ENCODE assay signal across 11 mouse cellular contexts in genomic region chr4:134272731-134273416, GRCm38 (mm10). TPM values are rescaled to one million over a fixed set of nuclear protein-coding genes. Genes with fewer than 3 reads are reported as not detected.
DNase-seq lines count a peak whose midpoint lies in the region; ATAC-seq and TF ChIP-seq lines count a peak whose summit lies in the region.
"Had no signal": no experiment of that assay in that cellular context is flagged by ENCODE, and none has a peak within 500 bp of the region (broad histone marks: within the 10 kb centered on the region; RNA-seq: fewer than 3 reads in every experiment).

No protein-coding gene starts in this region.

- no peak overlapping the region for H3K9ac ChIP-seq in heart, adult 2 months (ENCODE audit: low read depth, low read length)
- peak overlapping the region; percentile 22; the same call in 1 of the 2 replicates for H3K9ac ChIP-seq in neural tube, embryonic 11.5 days (ENCODE audit: low read length)
- 0 out of 2 replicates have a peak overlapping the region, but pooled peaks have one; percentile 54 for H3K9ac ChIP-seq in stomach, embryonic 16.5 days (ENCODE audit: low read length)
- H3K9ac ChIP-seq: midbrain, embryonic 13.5 days had no signal

- ATAC-seq in neural tube, embryonic 11.5 days (ENCODE audit: insufficient read depth, low FRiP score, low TSS enrichment) = no peak
- no peak for ATAC-seq in stomach, embryonic 16.5 days (ENCODE audit: insufficient read depth, low FRiP score)
- ATAC-seq: midbrain, embryonic 13.5 days had no signal

- WGBS in heart, adult 2 months = 21% methylated on average over 12 of the region's 13 CpGs
- 30% methylated on average over 12 of the region's 13 CpGs for WGBS in neural tube, embryonic 11.5 days
- 27% methylated on average over 13 of the region's 13 CpGs for WGBS in limb, embryonic 10.5 days
- WGBS in stomach, embryonic 16.5 days = 17% methylated on average over 12 of the region's 13 CpGs

- no peaks in the 10 kb centered on the region for H3K27me3 ChIP-seq in heart, adult 2 months (ENCODE audit: control insufficient read depth, insufficient read depth, low read length)
- H3K27me3 ChIP-seq in neural tube, embryonic 11.5 days (ENCODE audit: control insufficient read depth, insufficient read depth, low read length) = no peaks in the 10 kb centered on the region
- H3K27me3 ChIP-seq in limb, embryonic 10.5 days (ENCODE audit: low read depth, poor library complexity, severe bottlenecking) = no peaks in the 10 kb centered on the region
- no peaks in the 10 kb centered on the region for H3K27me3 ChIP-seq in stomach, embryonic 16.5 days (ENCODE audit: control insufficient read depth, insufficient read depth, low read length)
- H3K27me3 ChIP-seq: midbrain, embryonic 13.5 days had no signal

- no peaks in the 10 kb centered on the region; the same call in 1 of the 2 replicates for H3K4me1 ChIP-seq in heart, adult 2 months (ENCODE audit: control insufficient read depth, insufficient read depth, low read length)
- H3K4me1 ChIP-seq in neural tube, embryonic 11.5 days (ENCODE audit: control insufficient read depth, insufficient read depth, low read length) = 0 out of 2 replicates have a peak, but pooled peaks cover 2% of the 10 kb centered on the region
- H3K4me1 ChIP-seq in limb, embryonic 10.5 days = peaks cover 14% of the 10 kb centered on the region
- H3K4me1 ChIP-seq in stomach, embryonic 16.5 days (ENCODE audit: control insufficient read depth, insufficient read depth, low read length) = no peaks in the 10 kb centered on the region
- H3K4me1 ChIP-seq: midbrain, embryonic 13.5 days had no signal

- H3K79me2 ChIP-seq in heart, adult 2 months (replicated peaks; ENCODE audit: control insufficient read depth, insufficient read depth, low read length) = no peaks in the 10 kb centered on the region

- TF ChIP-seq CTCF in heart, adult 2 months (IDR thresholded peaks at IDR 0.05) = no peak

- intact Hi-C loops in heart, adult 2 months (cut with DNase I) = no loop called here

- H3K27ac ChIP-seq in heart, adult 2 months = no peak overlapping the region
- no peak overlapping the region for H3K27ac ChIP-seq in neural tube, embryonic 11.5 days (ENCODE audit: low read depth, low read length)
- peak overlapping the region; percentile 30; the same call in 1 of the 2 replicates for H3K27ac ChIP-seq in limb, embryonic 10.5 days
- H3K27ac ChIP-seq in stomach, embryonic 16.5 days (ENCODE audit: low read length) = 0 out of 2 replicates have a peak overlapping the region, but pooled peaks have one; percentile 64
- H3K27ac ChIP-seq: midbrain, embryonic 13.5 days had no signal

- no peak for TF ChIP-seq EP300 in heart, adult 2 months (IDR thresholded peaks at IDR 0.05; ENCODE audit: insufficient read depth, low read depth, low read length)

- TF ChIP-seq POLR2A in heart, adult 2 months (IDR thresholded peaks at IDR 0.05; ENCODE audit: insufficient read depth, low read depth, low read length) = no peak

- no peak overlapping the region for H3K4me2 ChIP-seq in neural tube, embryonic 11.5 days (ENCODE audit: low read depth)
- peak overlapping the region; percentile 52 for H3K4me2 ChIP-seq in stomach, embryonic 16.5 days (ENCODE audit: low read depth, low read length)
- H3K4me2 ChIP-seq: midbrain, embryonic 13.5 days had no signal

- H3K4me3 ChIP-seq in heart, adult 2 months = 0 out of 2 replicates have a peak overlapping the region, but pooled peaks have one; percentile 11
- H3K4me3 ChIP-seq in neural tube, embryonic 11.5 days (ENCODE audit: low read depth, low read length) = no peak overlapping the region
- peak overlapping the region; percentile 34 for H3K4me3 ChIP-seq in limb, embryonic 10.5 days
- peak overlapping the region; percentile 37 for H3K4me3 ChIP-seq in stomach, embryonic 16.5 days (replicated peaks; ENCODE audit: low read length)
- H3K4me3 ChIP-seq: midbrain, embryonic 13.5 days had no signal

- DNase-seq in heart, adult 2 months = no peak
- DNase-seq in heart, adult 8-10 months (ENCODE audit: low spot score) = no peak
- no peak for DNase-seq in neural tube, embryonic 11.5 days (ENCODE audit: low spot score)
- DNase-seq in neural tube, embryonic 10.5 days (ENCODE audit: extremely low spot score, low spot score) = no peak
- no peak for DNase-seq in limb, embryonic 10.5 days (ENCODE audit: low spot score)
- DNase-seq in frontal cortex, postnatal 14 days (ENCODE audit: low spot score in 2 of 2) = no peak
- DNase-seq in kidney, postnatal 4 days = no peak

- H3K9me3 ChIP-seq in neural tube, embryonic 11.5 days (ENCODE audit: control insufficient read depth, low read length) = no peaks in the 10 kb centered on the region
- no peaks in the 10 kb centered on the region for H3K9me3 ChIP-seq in limb, embryonic 10.5 days (replicated peaks)
- H3K9me3 ChIP-seq in stomach, embryonic 16.5 days (replicated peaks; ENCODE audit: control insufficient read depth, low read length) = no peaks in the 10 kb centered on the region
- H3K9me3 ChIP-seq: midbrain, embryonic 13.5 days had no signal

- H3K36me3 ChIP-seq in heart, adult 2 months (ENCODE audit: control insufficient read depth, insufficient read depth, low read length) = no peaks in the 10 kb centered on the region
- H3K36me3 ChIP-seq in neural tube, embryonic 11.5 days (ENCODE audit: control insufficient read depth, insufficient read depth, low read length) = peaks cover 2% of the 10 kb centered on the region; the same call in 1 of the 2 replicates
- H3K36me3 ChIP-seq in limb, embryonic 10.5 days = peaks cover 22% of the 10 kb centered on the region
- H3K36me3 ChIP-seq in stomach, embryonic 16.5 days (ENCODE audit: control insufficient read depth, insufficient read depth, low read length) = peaks cover 11% of the 10 kb centered on the region

RNA-seq across cellular contexts. Expression of gene Pdik1l, which starts 14.8 kb away (rescaled TPM):
- 1 to 10 TPM; 5.3 to 7.6 TPM for total RNA-seq in heart, adult 2 months (2021)
- polyA plus RNA-seq in heart, adult 2 months (2012; rRNA removed) = 1.00 and 4.0 TPM in 2 replicates
- total RNA-seq in heart, adult 8-10 months (2022) = 1 to 10 TPM; 6.2 to 7.6 (median 6.7) TPM
- 21.6 and 23.1 TPM in 2 replicates for polyA plus RNA-seq in neural tube, embryonic 11.5 days (2014; fragmentation: Nextera tagmentation; extraction: Ambion mirVana)
- polyA plus RNA-seq in limb, embryonic 10.5 days (2016; fragmentation: Nextera tagmentation; extraction: Ambion mirVana) = 13.9 and 19.6 TPM in 2 replicates
- 17.7 and 19.0 TPM in 2 replicates for polyA plus RNA-seq in stomach, embryonic 16.5 days (2015; fragmentation: Nextera tagmentation; extraction: Ambion mirVana)

RNA-seq across cellular contexts. Expression of gene Grrp1, which starts 19.0 kb away (rescaled TPM):
- total RNA-seq in heart, adult 2 months (2021) = 1 to 10 TPM; 5.2 to 5.7 TPM
- polyA plus RNA-seq in heart, adult 2 months (2012; rRNA removed) = 10.0 and 11.0 TPM in 2 replicates
- total RNA-seq in heart, adult 8-10 months (2022) = 1 to 10 TPM; 6.1 to 8.0 (median 7.3) TPM
- 11.1 and 11.8 TPM in 2 replicates for polyA plus RNA-seq in neural tube, embryonic 11.5 days (2014; fragmentation: Nextera tagmentation; extraction: Ambion mirVana)
- polyA plus RNA-seq in limb, embryonic 10.5 days (2016; fragmentation: Nextera tagmentation; extraction: Ambion mirVana) = 9.2 and 10.9 TPM in 2 replicates
- 3.2 and 3.5 TPM in 2 replicates for polyA plus RNA-seq in stomach, embryonic 16.5 days (2015; fragmentation: Nextera tagmentation; extraction: Ambion mirVana)

RNA-seq across cellular contexts. Expression of gene Gm30191, which starts 26.1 kb away (rescaled TPM):
- not detected for total RNA-seq in heart, adult 2 months (2021)
- polyA plus RNA-seq in heart, adult 2 months (2012; rRNA removed) = not detected in 2 replicates
- total RNA-seq in heart, adult 8-10 months (2022) = not detected
- not detected in 2 replicates for polyA plus RNA-seq in neural tube, embryonic 11.5 days (2014; fragmentation: Nextera tagmentation; extraction: Ambion mirVana)
- polyA plus RNA-seq in limb, embryonic 10.5 days (2016; fragmentation: Nextera tagmentation; extraction: Ambion mirVana) = not detected in 2 replicates
- polyA plus RNA-seq in stomach, embryonic 16.5 days (2015; fragmentation: Nextera tagmentation; extraction: Ambion mirVana) = not detected in 2 replicates
- total RNA-seq: hematopoietic stem cell, adult 5-6 weeks had no signal
- polyA plus RNA-seq: midbrain, embryonic 13.5 days; testis, adult 2 months had no signal

RNA-seq across cellular contexts. Expression of gene Zfp593, which starts 27.5 kb away (rescaled TPM):
- 1 to 10 TPM; 3.3 to 4.3 TPM for total RNA-seq in heart, adult 2 months (2021)
- polyA plus RNA-seq in heart, adult 2 months (2012; rRNA removed) = 2.8 and 2.9 TPM in 2 replicates
- total RNA-seq in heart, adult 8-10 months (2022) = 1 to 10 TPM; 3.8 to 4.3 (median 4.0) TPM
- 18.6 and 19.2 TPM in 2 replicates for polyA plus RNA-seq in neural tube, embryonic 11.5 days (2014; fragmentation: Nextera tagmentation; extraction: Ambion mirVana)
- 19.0 and 23.5 TPM in 2 replicates for polyA plus RNA-seq in limb, embryonic 10.5 days (2016; fragmentation: Nextera tagmentation; extraction: Ambion mirVana)
- polyA plus RNA-seq in stomach, embryonic 16.5 days (2015; fragmentation: Nextera tagmentation; extraction: Ambion mirVana) = 12.9 and 13.0 TPM in 2 replicates

RNA-seq across cellular contexts. Expression of gene E130218I03Rik, which starts 29.4 kb away (rescaled TPM):
- not detected for total RNA-seq in heart, adult 2 months (2021)
- polyA plus RNA-seq in heart, adult 2 months (2012; rRNA removed) = not detected in 2 replicates
- not detected for total RNA-seq in heart, adult 8-10 months (2022)
- 0.28 TPM in 1 of 2 replicates, not detected in the other for polyA plus RNA-seq in neural tube, embryonic 11.5 days (2014; fragmentation: Nextera tagmentation; extraction: Ambion mirVana)
- 0.60 and 0.79 TPM in 2 replicates for polyA plus RNA-seq in limb, embryonic 10.5 days (2016; fragmentation: Nextera tagmentation; extraction: Ambion mirVana)
- polyA plus RNA-seq in stomach, embryonic 16.5 days (2015; fragmentation: Nextera tagmentation; extraction: Ambion mirVana) = 0.26 and 0.45 TPM in 2 replicates
- total RNA-seq: hematopoietic stem cell, adult 5-6 weeks had no signal

Comparison
In these comparisons a context has a peak if more than half of its experiments do, and no peak if none do; other contexts are left out.
1. H3K27ac ChIP-seq: peak in limb, embryonic 10.5 days (single experiment) and stomach, embryonic 16.5 days (single experiment); none in heart, adult 2 months (single experiment) and neural tube, embryonic 11.5 days (single experiment).